ENCODE assay signal across 21 mouse cellular contexts in genomic region chr10:88499993-88500392, GRCm38 (mm10). TPM values are rescaled to one million over a fixed set of nuclear protein-coding genes. Genes with fewer than 3 reads are reported as not detected.
"Had no signal": no experiment of that assay in that cellular context is flagged by ENCODE, and none has a peak within 500 bp of the region (broad histone marks: within the 10 kb centered on the region; RNA-seq: fewer than 3 reads in every experiment).

No protein-coding gene starts in this region.

- ATAC-seq: midbrain, embryonic 15.5 days had no signal

- H3K4me3 ChIP-seq: left cerebral cortex, adult 2 months; liver, embryonic 13.5 days; midbrain, embryonic 12.5 days; midbrain, embryonic 15.5 days; neural tube, embryonic 12.5 days; neural tube, embryonic 15.5 days had no signal

- H3K27ac ChIP-seq: left cerebral cortex, adult 2 months; liver, embryonic 13.5 days; midbrain, embryonic 12.5 days; midbrain, embryonic 15.5 days; neural tube, embryonic 12.5 days; neural tube, embryonic 15.5 days had no signal

- H3K36me3 ChIP-seq: liver, embryonic 13.5 days; midbrain, embryonic 12.5 days; midbrain, embryonic 15.5 days; neural tube, embryonic 12.5 days; neural tube, embryonic 15.5 days had no signal

- H3K9ac ChIP-seq: liver, embryonic 13.5 days; midbrain, embryonic 12.5 days; midbrain, embryonic 15.5 days; neural tube, embryonic 12.5 days; neural tube, embryonic 15.5 days had no signal

- DNase-seq: kidney, adult 8-10 months; kidney, postnatal 25 days; layer of hippocampus, postnatal 36 days; liver, embryonic 13.5 days; right cerebral cortex, adult 18-20 months; right cerebral cortex, postnatal 14 days; thymus, adult 18-20 months; thymus, postnatal 36 days had no signal

- H3K27me3 ChIP-seq: liver, embryonic 13.5 days; midbrain, embryonic 12.5 days; midbrain, embryonic 15.5 days; neural tube, embryonic 12.5 days; neural tube, embryonic 15.5 days had no signal

- H3K9me3 ChIP-seq: liver, embryonic 13.5 days; midbrain, embryonic 12.5 days; midbrain, embryonic 15.5 days; neural tube, embryonic 12.5 days; neural tube, embryonic 15.5 days had no signal

- H3K4me2 ChIP-seq: liver, embryonic 13.5 days; midbrain, embryonic 12.5 days; midbrain, embryonic 15.5 days; neural tube, embryonic 12.5 days; neural tube, embryonic 15.5 days had no signal

RNA-seq across cellular contexts. Expression of gene Sycp3, which starts 40.6 kb away (rescaled TPM):
- total RNA-seq: liver, adult 2 months; megakaryocyte progenitor cell, adult 5-6 weeks had no signal
- polyA plus RNA-seq: kidney, embryonic 16.5 days; limb, embryonic 11.5 days; liver, adult 2 months; liver, embryonic 16.5 days; lung, embryonic 16.5 days; midbrain, embryonic 12.5 days; neural tube, embryonic 12.5 days; neural tube, embryonic 15.5 days; spleen, adult 2 months; stomach, embryonic 16.5 days had no signal
